Mouse (Mus musculus): ENCODE data around the gene Ninj2.
A peak's percentile ranks its signal among the peaks of the same experiment; 100 is the strongest.
"Not testable (repeated sequence)": the region's sequence is repeated elsewhere in the genome, so short reads cannot be mapped to it uniquely, and the experiment has no call there.

The Ninj2 gene

GRCm38 (mm10) chr6:120093100-120093499 lies at the start of gene Ninj2:
Gene Ninj2, plus strand, starts transcription at chr6:120093350.
- peak in 1 of 2 experiments; percentile 10 for DNase-seq

DNA sequence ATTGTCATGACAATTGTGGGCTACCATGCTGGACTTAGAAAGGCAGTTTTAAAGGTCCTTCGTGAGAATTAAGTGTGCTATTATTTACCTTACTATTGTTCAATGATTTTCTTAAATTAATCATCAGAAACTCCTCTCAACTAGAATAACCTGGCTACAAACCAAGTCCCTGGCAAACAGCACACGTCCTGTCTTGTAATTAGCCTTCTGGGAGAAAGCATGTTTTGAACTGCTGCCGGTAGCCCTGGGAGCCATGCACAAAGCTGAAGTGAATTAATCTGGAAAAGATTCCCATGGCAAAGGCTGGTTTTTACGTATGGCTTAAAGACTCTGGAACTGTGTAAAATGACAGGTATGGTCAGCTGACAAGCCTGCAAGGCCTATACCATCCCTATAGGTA lies 47.7 kb upstream of the Ninj2 start:
- no peak for DNase-seq

DNA sequence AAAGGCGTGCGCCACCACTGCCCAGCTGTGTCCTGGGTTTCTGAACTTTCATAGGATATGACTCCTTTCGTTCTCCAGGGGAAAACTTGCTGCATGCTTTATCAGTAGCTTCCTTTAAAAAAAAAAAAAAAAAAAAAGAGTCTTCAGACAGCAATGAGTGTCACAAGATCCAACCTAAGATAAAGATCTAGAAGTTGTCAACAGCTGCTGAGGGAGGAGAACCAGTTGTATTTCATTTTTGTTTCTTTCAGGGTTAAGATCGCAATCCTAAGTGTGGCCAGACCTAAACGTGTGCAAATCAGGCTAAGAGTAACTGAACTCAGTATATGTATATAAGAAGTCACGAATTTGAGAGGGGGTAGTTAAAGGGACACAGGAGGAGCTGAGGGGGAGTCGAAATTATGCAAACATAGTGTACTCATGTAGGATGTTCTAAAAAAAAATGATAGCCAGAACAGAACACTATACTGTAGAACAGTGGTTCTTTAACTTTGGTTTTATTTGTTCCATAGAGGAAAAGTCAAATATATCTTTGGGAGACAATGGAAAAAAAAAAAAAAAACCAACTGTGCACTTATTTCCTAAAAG lies 45.4 kb upstream of the Ninj2 start:
- DNase-seq = no peak

DNA sequence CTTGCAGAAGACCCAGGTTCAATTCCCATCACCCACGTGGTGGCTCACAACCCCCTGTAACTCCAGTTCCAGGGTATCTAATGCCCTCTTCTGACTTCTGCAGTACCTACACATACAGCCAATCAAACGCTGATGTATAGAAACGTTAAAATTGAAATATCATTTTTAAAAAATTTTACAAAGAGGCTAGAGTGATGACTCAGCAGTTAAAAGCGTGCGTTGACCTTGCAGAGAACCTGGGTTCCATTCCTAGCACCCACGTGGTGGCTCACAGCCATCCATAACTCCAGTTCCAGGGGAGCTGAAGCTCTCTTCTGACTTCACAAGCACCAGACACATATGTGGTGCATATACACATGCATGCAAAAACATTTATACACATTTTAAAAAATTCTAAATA lies 38.7 kb upstream of the Ninj2 start:
- DNase-seq = no peak

DNA sequence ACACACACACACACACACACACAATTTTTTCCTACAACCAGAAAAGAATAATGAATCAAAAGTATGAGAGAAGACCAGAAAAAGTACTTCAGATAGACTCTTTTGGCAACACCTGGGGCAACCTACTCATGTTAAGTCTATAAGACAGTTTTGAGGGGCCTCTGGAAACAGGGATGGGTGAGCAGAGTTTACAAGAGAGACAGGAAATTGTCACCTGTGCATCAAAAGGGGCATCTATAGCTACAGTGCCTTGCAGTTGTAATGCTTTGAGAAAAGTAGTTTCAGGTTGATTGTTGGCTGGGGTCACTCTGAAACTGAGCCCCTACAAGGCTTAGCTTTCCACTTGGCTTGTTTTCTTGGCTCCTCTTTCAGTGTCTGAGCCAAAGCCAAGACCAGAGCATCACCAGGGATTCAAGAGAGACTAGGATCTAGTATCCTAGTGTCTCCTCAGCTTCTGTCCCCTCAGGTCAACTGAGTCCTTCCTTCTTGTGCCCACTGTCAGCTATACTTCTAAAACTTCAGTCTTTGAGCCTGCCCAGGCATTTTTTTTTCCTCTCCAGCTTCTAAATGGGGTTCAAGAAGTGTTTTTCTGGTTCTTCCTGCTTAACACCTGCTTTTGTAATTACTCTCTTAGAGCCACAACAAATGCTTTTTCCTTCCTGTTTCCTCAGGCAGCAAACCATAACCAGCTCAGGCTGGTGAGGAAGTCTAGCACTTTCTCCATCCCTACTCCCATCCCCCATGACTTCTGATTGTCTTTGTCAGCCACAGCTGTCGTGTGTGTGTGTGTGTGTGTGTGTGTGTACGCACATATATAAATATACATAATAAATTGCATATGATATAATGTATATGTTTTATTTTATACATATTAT lies 37.2 kb upstream of the Ninj2 start:
- peak; percentile 6 to 21 for DNase-seq

GRCm38 (mm10) chr6:120062934-120063333 lies 30.2 kb upstream of the Ninj2 start:
- no peak for DNase-seq

GRCm38 (mm10) chr6:120064627-120065026 lies 28.5 kb upstream of the Ninj2 start:
- no peak for DNase-seq

GRCm38 (mm10) chr6:120065552-120066177 lies 27.5 kb upstream of the Ninj2 start:
- DNase-seq = no peak

GRCm38 (mm10) chr6:120069546-120069945 lies 23.6 kb upstream of the Ninj2 start:
- DNase-seq = no peak

DNA sequence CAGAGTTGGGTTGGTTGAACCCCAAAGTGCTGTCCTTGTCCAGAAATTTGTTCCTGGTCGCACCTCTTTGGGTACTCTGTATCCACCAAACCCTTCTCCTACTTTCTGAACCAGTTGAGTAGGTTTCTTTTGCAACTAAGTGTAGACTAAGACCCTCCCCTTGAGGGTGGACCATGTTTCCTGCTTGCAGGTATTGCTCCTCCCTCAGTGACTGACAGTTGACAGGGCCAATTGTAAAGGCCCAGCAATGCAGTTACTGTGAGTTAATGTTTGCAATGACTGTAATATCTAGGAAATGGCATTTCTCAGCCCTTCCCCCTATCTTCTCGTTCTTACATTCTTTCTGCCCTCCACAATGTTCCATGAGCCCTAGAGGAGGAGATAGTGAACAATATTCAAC lies 20.5 kb upstream of the Ninj2 start:
- no peak for DNase-seq

DNA sequence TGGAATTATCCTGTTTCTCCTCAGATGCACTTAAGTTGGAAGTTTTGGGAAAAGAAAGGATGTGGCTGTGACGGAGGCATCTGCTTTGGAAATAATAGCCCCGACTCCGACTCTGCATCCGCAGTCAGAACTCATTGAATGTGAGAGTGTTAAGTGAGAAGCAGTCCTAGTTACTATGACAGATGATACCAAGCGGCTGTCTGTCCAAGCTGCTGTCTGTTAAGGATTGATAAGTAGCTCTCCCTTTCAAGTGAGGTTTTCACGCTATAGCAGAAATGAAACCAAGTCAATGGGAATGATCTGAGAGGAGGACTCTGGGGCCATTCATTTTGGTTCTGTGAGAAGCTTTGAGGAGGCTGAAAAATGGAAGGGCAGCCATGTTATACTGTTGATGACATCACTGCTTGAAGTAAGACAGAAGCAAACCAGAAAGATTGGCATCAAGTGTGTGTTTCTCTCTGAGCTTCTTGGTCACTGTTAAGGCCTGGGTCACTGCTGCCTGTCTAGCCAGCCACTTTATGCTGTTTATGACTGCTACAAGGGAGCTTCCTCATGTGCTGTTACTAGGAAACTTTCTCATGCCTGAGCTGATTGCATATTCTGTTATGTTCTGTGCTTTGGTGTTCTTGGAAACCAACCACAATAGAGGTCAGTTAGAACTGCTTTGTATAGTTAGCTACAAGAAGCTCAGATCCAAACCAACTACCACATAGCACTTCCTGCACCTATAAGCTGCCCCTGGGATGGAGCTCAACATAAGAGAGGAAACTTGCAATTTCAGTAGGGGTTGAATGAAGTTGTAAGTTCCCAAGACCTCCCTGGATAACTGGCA lies 16.3 kb upstream of the Ninj2 start:
- no peak for DNase-seq

DNA sequence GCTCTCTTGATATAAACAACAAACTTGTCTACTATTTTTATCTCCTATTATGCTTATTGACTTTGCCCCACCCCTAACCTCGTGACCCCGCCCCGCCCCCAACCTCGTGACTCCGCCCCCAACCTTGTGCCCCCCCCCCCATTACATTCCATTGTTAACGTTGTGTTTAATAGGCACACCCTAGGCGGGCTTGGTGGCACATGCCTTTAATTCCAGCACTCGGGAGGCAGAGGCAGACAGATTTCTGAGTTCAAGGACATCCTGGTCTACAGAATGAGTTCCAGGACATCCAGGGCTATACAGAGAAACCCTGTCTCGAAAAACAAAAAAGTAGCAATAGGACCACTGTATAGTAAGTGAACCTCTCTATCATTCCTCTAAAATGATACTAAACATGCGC lies 13.6 kb upstream of the Ninj2 start:
- DNase-seq = no peak

- DNase-seq = no peak
Observed at GRCm38 (mm10) chr6:120081516-120081915, 11.6 kb upstream of the Ninj2 start.

DNA sequence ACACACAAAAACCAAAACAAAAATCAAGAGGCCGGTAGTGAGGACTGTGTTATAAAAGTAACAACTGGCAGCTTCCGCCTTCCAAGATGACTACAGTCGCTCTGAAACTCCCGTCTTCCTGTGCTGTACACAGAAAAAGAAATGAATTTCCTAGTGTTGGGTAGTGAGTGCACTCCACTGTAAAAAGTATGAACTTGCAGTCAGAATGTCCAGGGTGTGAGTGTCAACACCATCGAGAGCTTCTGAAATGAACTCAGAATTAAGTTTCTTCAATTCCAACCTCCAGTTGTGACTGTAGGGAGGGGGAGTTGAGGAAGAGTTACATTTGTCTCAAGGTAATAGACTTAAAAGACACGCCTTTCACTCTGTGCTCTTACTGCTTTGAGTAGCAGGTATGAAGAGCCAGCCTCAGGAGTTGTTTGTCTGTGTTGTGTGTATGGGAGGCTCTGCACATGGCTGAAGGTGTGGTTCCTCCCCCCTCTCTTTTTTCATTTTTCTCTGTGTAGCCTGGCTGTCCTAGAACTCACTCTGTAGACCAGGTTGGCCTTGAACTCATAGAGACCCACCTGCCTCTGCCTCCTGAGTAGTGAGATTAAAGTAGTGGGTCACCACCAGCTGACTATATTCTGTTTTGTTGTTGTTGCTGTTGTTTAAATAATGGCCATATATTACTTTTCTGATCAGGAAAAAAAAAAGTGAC lies 10.7 kb upstream of the Ninj2 start:
- DNase-seq = no peak

DNA sequence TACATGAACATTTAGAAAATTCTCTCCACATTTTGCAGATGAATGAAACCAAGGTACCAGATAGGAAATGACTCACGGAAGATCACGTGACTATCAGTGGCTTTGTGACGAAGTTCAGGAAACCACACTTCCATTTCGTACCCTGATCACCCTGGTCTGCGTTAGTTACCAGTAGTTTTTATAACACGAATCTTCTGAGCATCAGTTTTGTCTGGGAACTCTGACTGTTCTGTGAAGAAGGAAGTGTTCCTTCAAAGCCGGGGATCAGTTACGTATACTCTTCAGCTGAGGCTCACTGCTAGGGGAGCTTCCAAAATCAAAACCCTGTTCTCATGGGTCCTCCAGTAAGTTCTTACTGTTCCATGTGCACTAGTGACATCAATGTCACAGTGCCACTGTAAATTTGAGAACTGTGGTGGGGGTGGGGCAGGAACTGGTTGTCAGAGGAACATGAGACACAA lies 10.2 kb upstream of the Ninj2 start:
- no peak for DNase-seq

DNA sequence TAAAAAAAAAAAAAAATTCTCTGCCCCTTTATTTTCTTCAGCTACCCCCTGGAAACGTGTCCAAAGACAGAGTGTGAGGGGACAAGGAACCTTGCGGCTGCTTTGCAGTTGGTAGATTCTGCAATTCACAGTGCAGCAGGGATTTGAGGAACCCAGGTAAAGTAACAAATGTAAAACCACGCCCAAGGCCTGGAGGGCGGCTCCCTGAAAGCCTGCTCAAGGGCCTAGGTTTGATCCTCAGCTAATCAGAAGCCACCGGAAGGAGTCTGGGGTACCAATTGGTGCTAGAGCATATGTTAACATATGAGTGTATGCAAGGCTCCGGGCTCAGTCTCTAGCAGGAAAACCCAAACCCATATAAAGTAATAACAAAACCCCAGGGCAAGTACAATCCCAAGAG lies 9.7 kb upstream of the Ninj2 start:
- DNase-seq = no peak

DNA sequence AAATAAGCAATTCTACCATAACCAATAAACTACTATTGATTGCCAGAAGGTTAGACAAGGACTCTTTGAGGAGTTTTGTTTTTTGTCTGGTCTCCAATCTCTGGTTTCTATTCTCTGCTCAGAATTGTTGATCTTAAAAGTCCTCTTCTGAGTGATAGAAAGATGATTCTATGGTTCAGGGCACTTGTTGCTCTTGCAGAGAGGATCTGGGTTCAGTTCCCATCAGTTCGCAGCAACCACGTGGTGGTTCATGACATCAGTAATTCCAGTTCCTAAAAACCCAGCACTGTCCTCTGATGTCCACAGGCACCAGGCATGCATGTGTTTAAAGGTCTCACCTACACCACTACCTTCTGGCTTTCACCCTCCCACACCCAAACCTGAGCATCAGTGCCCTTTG lies 8.2 kb upstream of the Ninj2 start:
- DNase-seq = no peak

DNA sequence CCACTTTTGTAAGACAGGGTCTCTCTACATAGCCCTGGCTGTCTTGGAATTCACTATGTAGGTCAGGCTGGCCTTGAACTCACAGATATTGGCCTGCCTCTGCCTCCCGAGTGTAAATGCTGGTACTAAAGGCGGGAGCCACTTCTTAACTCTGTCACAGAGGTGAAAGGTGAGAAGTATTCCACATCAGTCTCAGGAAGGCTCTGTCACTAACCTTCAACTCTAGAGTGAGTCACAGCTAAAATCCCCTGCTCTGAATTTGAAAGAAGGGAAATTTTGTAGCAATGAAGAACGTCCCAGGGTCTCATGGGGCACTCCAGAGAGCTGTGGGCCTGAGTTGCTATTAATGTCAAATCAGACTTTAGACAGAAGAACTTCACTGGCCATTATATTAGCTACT lies 7.3 kb upstream of the Ninj2 start:
- DNase-seq = no peak

DNA sequence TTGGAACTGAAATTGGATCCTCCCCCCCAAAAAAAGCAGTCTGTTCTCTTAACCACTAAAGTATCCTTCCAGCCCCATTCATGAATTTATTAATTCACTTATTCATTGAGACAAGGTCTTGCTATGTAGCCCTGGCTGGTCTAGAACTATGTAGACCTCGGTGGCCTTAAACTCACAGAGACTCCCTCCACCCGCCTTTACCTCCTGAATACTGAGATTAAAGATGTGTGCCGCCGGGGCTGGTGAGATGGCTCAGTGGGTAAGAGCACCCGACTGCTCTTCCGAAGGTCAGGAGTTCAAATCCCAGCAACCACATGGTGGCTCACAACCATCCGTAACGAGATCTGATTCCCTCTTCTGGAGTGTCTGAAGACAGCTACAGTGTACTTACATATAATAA lies 6.1 kb upstream of the Ninj2 start:
- not testable (repeated sequence) for DNase-seq

DNA sequence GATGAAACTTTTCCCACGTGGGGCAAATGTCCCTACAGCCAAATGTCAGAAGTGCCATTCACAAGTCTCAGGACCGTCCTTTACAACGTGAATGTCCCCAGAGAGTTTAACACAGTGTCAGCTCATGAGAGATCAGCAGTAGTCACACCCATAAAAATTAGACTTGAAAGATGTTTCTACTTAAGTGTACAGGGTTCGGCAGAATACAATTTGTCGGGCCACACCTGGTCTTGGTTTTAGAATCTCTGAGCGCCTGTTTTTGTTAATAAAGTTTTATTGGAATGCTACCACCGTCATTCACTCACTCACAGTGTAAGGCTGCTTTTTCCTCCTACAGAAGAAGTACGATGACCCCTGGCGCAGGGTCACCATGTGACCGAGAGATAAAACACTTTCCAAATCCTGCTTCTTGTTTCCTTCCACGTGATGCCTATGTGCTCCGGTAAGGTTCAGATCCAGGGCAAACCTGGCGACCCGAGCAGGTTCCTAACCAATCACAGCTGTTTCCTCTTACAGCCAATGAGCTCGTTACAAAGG lies 2.4 kb upstream of the Ninj2 start:
- no peak for DNase-seq

GRCm38 (mm10) chr6:120091956-120092355 lies 1.2 kb upstream of the Ninj2 start:
- no peak for DNase-seq
